Mouse (Mus musculus): ENCODE data around the gene Tjp2. TPM values are rescaled to one million over a fixed set of nuclear protein-coding genes. Genes with fewer than 3 reads are reported as not detected.
"Not testable (repeated sequence)": the region's sequence is repeated elsewhere in the genome, so short reads cannot be mapped to it uniquely, and the experiment has no call there.

Gene Tjp2
- total and polyA plus RNA-seq, 3 experiments = 4.1 to 13.1 (median 6.6) TPM

DNA sequence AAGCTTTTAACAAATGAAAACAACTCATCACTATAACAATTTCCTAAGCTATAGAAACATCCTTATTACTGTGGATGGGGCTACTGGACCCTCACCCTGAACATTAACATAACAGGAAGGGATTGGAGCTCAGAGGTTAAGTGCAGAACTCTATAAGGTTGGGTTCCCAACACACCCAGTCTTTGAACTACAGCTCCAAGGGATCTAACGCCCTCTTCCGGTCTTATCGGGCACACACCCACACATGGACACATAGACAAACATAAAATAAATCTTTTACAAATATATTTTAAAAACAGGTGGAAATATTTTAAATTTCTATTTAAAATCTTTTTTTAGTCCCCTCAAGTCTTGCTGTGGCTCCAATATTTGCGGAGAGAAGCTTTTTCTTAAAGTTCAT lies 3.4 kb downstream of the Tjp2 start:
- no peak for DNase-seq

DNA sequence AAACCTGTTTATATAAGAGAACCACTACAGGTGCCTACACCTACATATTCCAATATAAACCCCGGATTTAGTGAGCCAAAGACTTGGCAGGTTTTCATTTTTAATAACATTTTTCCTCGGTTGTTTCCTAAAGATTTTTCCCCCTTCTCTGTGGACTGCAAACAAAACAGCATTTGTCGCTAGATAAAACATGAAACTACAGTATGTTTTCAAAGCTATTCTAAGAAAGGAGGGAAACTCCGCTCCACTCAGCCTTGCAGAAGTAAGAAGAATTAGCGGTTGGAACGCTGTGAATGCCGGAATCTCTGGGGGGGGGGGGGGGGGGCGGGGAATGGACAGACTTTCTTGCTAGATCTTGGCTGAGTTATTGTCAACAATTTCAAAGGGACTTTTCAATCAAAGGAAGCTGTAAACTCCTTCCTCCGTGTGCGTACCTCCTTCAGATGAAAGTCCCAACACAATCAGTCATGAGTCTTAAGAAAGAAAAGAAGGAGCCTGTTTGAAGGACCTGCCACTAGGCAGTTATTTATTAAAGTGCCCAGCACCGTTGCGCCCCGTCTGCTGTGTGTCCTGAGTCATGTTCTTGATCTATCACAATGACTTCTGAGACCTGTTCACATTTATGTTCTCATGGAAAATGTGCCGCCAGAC lies 3.9 kb downstream of the Tjp2 start:
- no peak for DNase-seq

DNA sequence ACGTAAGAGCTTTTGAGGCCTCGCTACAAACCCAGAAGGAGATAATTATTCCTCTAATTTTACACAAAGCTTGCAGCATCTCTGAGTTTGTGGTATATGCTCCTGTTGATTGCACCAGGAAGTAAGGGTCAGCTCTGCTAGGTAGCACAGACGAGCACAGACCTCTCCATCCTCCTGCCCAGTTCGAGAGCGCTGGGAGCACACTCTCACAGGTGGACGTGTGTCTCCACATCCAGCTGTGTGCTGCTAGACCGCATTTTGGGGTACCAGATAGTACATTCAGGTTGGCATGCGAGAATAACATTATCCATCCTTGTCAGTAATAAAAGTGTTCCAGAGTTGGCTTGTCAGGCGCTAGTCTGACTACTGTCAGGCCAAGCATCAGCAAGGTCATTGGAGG lies 5.8 kb downstream of the Tjp2 start:
- no peak for DNase-seq

DNA sequence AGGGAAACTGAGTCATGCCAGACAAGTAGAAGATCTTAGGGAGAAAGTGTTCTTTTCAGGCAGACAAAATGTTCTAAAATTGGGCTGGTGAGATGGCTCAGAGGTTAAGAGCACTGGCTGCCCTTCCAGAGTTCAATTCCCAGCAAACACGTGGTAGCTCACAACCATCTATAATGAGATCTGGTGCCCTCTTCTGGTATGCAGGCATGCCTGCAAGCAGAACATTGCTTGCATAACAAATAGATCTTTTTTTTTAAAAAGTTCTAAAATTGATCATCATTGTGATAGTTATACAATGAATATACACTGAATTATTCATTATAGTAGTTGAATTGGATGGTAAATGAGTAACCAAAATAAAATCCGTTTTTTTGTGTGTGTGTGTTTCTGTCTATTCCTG lies 6.5 kb downstream of the Tjp2 start:
- DNase-seq = no peak

DNA sequence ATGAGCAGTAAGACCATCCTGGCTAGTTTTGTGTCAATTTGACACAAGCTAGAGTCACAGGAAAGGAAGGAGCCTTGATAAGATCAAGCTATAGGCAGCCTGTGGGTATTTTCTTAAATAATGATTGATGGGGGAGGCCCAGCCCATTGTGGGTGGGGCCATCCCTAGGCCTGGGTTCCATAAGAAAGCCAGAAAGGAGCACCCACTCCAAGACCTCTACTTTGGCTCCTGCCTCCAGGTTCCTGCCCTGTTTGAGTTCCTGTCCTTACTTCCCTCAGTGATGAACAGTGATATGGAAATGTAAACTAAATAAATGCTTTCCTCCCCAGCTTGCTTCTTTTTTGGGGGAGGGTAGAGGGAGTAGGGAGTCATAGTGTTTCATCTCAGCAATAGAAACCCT lies 7.0 kb downstream of the Tjp2 start:
- no peak for DNase-seq

DNA sequence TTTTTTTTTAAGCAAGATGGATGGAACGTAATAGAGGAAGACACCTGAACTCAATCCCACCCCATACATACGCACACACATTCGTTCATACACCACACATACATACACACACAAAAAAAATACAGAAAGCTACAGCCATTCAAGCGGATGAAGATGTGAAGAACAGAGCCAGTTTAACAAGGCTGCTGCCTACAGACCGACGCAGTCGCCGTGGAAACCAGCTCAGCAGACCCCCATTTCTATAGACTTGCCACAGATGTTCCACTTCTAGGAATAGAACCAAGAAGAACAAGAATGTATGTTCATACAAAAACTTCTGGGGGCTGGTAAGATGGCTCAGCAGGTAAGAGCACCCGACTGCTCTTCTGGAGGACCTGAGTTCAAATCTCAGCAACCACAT lies 8.1 kb downstream of the Tjp2 start:
- no peak for DNase-seq

DNA sequence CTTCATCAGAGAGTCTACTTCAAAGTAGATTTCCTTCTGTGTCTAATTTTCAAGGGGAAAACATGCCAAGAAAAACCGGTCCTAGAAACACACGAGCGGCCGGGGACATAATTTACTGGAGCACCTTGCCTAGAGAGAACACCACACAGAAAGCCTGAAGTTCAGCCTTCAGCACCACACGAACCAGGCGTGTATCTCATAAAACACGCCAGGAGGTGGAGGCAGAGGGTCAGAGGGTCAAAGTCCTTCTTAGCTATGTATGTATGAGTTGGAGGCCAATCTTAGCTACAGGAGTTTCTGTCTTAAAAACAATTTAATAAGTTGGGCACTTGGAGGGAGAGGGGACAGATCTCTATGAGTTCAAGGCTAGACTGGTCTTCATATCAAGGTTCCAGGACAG lies 9.9 kb downstream of the Tjp2 start:
- DNase-seq = no peak

DNA sequence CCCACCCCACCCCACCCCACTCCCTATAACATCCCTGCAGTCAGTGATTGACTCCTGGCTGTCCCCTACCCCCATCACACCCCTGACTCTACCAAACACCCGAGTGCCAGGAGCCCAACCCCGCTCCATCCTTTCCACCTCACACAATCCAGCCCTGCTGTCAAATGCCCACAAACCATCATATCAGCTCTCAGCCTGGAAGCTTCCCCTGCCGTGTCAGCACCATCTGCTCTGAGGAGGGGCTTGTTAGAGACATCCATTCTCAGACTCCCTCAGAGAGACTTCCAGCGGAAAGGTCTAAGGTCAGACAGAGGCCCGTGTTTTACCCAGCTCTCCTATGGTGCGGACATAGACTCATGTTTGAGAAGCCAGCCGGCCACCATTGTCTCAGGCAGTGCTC lies 11.5 kb downstream of the Tjp2 start:
- no peak for DNase-seq

DNA sequence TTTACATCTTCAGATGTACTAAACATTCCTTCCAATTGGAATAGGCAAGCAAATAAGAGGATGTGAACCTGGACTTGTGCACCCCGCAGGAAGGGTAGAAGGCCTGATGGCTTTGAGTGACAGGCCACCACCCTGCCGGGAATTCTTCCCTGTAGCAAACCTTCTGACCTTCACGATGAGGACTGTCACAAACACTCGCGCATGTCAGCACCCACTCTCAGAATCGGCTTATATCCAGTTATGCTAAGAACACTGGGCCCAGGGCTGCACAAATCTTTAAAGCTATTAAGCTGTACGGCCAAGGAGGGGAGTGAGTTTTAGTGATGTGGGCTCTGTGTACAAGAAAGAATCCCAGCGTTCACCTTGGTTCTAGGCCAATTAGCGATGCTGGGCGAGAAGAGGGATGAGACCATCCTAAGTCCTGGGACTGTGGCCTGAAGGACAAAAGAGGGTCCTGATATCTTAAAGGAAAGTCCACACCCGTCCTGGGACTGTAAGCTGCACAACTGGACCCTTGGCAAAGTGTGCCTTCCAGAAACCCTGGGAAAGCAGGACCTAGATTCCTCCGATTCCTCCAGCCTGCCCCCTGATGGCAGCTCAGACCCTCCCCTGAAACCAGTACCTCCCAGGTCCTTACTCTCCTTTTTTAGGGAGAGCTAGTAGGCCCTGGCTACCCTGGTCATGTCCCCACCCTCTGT lies 12.1 kb downstream of the Tjp2 start:
- DNase-seq = no peak

DNA sequence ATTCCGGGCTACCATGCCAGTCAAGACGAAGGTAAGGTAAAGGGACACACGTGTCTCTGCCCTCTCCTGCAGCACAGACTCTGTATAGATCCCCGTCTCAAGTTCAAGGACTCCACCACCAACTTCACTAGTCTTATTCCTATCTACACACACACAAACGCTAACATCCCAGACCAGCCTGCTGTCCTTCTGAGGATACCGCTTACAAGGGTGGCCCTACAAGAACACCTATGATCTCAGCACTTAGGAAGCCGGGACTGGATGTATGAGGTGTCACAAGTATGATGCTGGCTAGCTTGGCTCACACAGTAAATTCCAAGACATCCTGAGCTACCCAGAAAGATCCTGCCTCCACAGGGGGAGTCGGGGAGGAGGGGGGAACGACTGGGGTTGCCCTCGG lies 13.7 kb downstream of the Tjp2 start:
- DNase-seq = no peak

DNA sequence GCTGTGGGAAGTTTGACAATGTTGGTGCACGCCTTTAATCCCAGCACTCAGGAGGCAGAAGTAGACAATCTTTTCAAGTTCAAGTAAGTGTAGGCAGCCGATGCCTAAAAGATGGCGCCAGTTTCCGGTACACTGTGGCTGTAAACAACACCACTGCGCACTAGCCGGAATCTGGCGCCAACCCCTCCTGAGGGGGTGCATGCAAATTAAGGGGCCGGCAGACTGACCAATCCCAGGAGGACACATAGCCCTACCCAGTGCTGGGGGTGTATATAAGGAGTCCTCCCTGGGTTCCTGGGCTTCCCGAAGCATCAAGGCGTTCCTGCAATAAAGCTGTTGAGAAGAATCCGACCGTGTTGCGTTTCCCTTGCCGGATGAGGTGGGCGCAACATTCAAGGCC lies 15.3 kb downstream of the Tjp2 start:
- DNase-seq = no peak

DNA sequence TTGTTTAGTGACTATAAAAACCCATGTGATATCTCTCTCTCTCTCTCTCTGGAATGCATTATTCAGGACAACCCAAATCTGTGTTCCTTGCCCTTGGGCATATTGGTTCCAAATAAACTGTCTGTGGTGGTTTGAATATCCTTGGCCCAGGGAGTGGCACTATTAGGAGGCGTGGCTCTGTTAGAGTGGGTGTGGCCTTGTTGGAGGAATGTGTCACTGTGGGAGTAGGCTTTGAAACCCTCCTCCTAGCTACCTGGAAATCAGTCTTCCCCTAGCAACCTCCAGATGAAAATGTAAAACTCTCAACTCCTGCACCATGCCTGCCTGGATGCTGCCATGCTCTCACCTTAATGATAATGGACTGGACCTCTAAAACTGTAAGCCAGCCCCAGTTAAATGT lies 16.9 kb downstream of the Tjp2 start:
- DNase-seq = no peak

DNA sequence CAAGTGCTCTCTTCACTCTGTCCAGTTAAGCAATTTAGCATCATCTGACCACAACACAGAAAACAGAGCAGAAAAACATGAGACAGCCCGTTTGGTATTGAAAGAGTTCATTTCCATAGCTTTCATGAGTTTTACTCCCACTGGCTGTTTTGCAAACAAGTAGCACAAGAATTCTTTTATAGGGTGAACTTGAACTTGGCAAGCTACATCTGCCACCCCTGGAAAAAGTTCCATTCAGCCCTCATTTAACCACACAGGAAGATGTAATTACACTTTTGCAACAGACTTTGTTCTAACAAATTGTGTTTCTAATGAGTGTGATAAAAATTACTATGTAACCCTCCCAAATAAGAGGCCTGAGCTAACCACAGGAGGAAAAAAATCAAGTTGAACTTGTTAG lies 19.8 kb downstream of the Tjp2 start:
- DNase-seq = no peak

DNA sequence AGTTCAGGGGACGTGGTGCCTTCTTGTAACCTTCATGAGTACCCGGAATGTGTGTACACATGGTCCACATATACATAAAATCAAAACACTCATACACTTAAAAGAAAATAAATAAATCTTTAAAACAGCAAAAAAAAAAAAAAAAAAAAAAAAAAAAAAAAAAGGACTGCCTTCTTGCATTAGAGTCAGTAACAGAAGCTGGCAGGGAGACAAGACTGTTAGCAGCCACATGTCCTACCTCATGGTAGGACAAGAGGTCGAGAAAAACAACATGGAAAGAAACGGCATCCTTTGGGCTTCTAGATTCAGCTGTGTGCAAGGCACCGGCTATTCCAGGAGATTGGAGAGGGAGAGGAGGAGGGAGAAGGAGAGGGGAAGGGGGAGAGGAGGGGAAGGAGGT lies 23.0 kb downstream of the Tjp2 start:
- DNase-seq = no peak

DNA sequence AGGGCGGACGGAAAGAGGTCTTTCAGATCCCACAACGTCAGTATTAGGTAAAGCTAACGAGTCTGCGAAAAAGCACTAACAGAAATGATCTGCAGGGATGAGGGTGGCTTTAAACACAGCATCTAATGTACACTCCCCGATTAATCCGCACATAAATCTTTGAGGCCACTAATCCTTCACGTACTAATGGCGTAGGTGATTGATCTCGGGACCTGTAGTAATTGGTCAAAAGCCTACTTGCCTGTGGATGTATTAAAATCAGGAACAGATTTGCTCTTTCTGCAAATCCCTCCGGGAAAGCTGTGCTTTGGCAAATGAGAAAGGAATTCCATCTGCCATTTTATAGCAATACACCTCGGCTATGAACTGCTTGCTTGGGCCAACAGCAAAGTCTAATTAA lies 24.3 kb downstream of the Tjp2 start:
- no peak for DNase-seq

DNA sequence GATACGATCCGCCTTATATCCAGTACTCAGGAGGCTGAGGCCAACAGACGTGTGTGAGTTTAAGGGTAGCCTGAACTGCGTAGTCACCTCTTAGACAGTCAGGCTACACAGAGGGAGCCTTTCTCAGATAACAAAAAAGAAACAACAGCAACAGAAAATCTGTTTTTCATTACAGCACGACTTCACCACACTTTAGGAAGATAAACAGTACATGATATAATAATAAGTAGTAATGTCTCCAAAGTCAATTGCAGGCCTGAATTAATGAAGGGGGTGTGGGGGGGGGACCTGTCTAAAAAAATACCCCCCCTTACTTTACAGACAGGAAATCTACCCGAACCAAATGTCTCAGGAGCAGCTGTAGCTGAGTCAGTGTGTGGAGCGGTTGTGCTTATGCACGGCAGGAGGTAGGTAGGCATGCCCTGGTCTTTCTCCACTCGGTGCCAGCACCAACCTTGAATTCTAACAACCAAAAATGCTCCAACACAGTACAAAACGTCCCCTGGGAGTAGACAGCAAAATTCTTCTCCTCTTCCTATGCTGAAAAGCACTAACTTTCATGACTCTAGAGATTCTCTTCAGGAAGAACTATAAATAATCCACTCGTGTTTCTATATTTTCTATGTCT lies 26.0 kb downstream of the Tjp2 start:
- no peak for DNase-seq

DNA sequence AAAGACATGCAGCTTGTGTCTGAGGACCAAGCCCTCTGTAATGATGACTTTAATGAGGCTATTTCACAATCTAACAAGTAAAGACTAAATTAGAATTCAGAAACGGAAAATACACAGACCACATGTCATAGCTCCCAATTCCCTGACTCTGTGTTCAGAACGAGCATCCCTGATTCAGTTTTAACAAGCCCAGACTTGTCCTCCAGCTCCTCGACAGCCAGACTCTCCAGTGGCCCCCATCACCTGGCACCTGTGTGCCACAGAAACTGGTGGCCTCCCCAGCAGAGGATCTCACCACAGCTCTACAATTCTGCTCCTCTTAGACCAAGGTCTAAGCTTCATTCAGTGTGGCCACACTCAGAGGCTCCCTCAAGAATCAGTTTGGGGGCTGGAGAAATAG lies 27.5 kb downstream of the Tjp2 start:
- DNase-seq = no peak

DNA sequence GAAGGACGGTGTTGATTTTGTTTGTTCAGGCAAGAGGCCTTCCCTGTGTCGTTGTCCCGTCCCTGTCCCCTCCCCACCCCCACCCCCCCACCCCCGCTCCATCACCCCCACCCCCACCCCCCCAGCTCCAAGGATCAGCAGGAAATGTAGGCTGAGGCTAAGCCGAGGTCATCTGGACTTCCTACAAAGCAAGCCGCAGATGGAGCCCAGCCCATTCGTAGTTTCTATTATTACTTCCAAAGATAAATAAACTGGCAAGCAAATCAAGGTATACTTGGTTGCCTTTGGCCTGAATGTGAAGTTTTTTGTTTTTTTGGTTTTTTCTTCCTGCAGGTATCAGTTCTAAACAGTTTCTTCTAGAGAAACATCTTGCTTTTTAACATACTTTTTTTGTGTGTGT lies 29.6 kb downstream of the Tjp2 start:
- DNase-seq = no peak

DNA sequence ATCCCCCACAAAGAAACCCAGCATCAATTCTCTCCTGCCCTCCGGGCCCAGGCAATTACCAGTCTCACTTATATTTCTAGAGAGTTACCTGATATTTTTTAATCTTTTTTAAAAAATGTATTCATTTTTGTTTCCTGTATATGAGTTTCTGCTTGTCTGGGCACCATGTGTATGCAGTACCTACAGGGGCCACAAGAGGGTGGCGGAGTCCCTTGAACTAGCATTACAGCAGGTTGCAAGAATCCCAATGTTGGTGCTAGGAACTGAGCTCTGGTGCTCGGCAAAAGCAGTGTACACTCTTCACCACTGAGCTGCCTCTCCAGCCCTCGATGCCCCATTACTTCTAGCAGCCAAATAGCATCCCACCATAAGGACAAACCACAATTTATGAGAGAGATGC lies 30.6 kb downstream of the Tjp2 start:
- no peak for DNase-seq

DNA sequence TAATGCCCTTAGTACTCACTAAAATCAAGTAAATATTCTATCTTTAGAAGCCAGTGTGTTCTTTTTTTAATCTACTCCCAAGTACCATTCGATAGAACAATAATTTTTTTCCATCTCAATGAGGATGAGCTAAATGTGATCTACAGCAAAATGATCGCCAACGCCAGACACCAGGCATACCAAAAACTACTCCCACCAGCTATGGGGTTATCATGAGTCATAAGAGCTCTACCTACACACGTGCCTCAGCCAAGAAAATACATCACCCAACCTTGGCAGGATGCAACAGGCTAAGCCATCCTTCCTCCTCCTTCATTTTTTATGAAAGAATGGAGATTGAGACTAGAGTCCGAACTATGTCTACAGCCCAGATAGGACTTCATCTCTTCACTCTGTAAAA lies 31.9 kb downstream of the Tjp2 start:
- DNase-seq = no peak

DNA sequence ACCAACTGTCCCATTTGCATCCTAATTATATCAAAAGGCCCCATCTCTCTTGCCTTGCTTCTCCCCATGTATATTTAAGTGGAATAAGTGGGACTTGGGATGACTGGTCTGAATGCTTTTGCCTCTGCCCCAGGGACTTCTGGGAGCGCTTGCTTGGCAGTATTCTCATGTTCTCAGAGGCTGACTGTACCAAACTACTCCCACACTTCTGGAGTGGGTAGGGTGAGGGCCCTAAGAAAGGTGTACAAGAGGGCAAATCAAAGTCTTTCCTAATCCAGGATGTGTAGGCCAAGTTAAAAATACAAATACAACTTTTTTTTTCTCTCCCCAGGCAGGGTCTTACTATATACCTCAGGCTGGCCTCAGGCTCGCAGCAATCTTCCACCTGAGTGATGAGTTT lies 37.0 kb downstream of the Tjp2 start:
- no peak for DNase-seq

DNA sequence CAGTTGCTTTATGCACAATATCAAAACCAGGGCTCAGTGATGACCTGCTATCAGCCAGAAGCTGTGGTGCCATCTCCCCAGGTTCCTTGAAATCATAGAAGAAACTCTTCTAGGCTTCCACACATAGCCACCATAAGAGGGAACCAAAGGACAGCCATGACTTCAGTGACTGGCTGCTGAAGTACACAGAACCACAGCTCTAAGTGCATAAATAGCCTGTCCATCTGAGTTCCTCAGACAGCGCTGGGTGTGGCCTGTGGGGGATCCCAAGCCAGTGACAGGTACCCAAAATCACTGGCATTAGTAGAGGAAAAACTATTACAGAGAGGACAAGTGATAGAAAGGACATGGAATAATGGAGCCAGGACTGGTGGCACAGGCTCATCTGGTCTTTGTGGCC lies 37.5 kb downstream of the Tjp2 start:
- DNase-seq = not testable (repeated sequence)

DNA sequence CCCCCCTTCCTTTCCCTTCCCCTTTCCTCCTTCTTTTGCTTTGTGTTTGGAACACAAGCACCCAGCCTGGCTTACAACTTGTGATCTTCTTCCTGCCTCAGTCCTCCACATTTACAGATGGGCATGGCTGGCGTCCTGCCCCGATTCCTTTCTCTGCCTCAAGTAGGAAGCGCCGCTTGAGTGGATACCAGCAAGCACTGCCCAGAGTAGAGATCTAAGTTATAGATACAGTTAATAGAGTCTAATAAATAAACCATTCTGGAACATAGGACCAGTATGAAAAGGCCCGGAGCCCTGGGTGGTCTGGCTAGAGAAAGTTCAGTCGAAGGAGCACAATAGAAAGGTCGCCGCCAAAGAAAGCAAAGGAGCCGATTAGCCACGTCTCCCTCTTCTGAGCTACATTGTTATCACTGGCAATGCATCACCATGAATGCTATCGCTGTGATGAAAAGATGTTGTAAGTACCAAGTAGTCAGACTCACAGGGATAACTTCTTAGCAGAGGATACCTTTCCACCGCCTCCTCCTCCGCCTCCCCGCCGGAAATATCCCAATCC lies 41.1 kb downstream of the Tjp2 start:
- DNase-seq = no peak

DNA sequence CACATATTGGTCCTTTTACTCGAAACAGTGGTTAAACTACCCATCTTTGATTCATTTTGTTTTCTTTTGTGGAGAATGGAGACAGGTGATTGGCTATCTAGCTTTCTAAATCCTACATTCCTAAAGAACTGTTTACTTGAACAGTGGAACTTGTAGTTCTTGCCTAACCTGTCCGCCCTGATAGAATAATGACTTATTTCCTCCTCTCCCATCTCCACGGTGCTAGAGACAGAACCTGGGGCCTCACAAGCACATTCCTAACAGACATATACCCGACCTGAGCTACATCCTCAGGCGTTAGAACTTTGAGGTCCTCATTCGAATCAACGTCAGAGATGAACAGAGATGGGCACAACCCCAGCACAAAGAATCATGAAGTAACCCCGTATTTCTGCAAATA lies 44.4 kb downstream of the Tjp2 start:
- no peak for DNase-seq

Data from adrenal gland, adult 2 months (tissue).